Mouse (Mus musculus): ENCODE measurements around the gene Sirpa. TPM values are rescaled to one million over a fixed set of nuclear protein-coding genes. Genes with fewer than 3 reads are reported as not detected.

Gene Sirpa
- polyA plus RNA-seq, 1 experiment from 2014 or later, result 26.9 TPM

DNA sequence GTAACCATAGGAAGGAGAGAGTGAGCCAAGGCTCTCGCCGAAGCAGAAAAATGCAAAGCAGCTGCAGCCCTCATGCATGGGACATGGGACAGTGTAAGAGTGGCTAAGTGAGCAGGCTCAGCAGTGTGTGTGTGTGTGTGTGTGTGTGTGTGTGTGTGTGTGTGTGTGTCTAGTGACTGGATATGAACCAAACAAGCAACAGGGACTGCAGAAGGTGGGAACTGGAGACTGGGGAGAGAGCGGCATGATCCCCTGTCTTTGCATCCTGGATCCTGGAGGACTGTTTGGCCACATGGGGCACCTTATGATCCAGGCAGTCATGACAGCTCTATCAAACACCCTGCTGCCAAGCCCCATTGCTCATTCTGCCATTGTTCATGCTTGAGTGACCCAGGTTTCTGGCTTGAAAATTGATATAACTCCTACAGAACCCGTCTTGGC, 34.0 kb downstream of the Sirpa start:
- no peak for TF ChIP-seq EP300 (IDR thresholded peaks at IDR 0.05; ENCODE audit: low read depth)
- no peak overlapping the region for H3K4me3 ChIP-seq (ENCODE audit: low read depth, low read length)
- no peaks in the 10 kb centered on the region for H3K9me3 ChIP-seq (ENCODE audit: low read length)
- WGBS (ENCODE audit: insufficient replicate concordance), result 84% methylated on average over 4 of the region's 4 CpGs
- no peak overlapping the region for H3K27ac ChIP-seq (ENCODE audit: low read depth)
- H3K4me2 ChIP-seq (ENCODE audit: low read depth, low read length), result no peak overlapping the region
- H3K4me1 ChIP-seq (ENCODE audit: insufficient read depth), result no peaks in the 10 kb centered on the region
- ATAC-seq (no peak), DNase-seq (no peak)
- no peak overlapping the region for H3K9ac ChIP-seq (replicated peaks)
- no peaks in the 10 kb centered on the region for H3K27me3 ChIP-seq (ENCODE audit: insufficient read depth, low read length)
- H3K36me3 ChIP-seq (replicated peaks; ENCODE audit: insufficient read depth, low read length), result peaks cover 25% of the 10 kb centered on the region

DNA sequence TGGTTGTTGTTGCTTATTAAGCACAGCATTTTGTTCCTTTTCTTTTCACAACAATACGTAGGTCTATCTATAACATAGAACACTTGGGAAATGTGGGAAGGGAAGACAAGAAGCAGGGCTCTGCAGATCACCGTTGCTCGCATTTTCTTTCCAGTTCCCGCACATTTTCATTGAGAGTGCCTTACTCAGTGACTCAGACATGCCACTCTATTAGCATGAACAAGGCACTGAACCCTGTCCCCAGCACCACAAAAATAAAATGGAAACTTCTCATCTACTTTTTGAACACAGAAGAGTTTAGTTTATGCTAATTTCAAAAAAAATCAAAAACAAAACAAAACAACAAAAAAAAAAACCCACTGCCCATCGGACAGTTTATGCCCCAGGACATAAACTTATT, 34.5 kb downstream of the Sirpa start:
- ATAC-seq (no peak), DNase-seq (no peak)
- H3K36me3 ChIP-seq (replicated peaks; ENCODE audit: insufficient read depth, low read length), result peaks cover 25% of the 10 kb centered on the region
- H3K4me3 ChIP-seq (ENCODE audit: low read depth, low read length), result no peak overlapping the region
- 85% methylated on average over 5 of the region's 5 CpGs for WGBS (ENCODE audit: insufficient replicate concordance)
- H3K4me1 ChIP-seq (ENCODE audit: insufficient read depth), result no peaks in the 10 kb centered on the region
- no peak overlapping the region for H3K27ac ChIP-seq (ENCODE audit: low read depth)
- H3K27me3 ChIP-seq (ENCODE audit: insufficient read depth, low read length), result no peaks in the 10 kb centered on the region
- no peak for TF ChIP-seq CTCF (IDR thresholded peaks at IDR 0.05; ENCODE audit: low read depth)
- TF ChIP-seq EP300 (IDR thresholded peaks at IDR 0.05; ENCODE audit: low read depth), result no peak
- H3K9me3 ChIP-seq (ENCODE audit: low read length), result no peaks in the 10 kb centered on the region
- H3K9ac ChIP-seq (replicated peaks), result no peak overlapping the region
- H3K4me2 ChIP-seq (ENCODE audit: low read depth, low read length), result no peak overlapping the region

DNA sequence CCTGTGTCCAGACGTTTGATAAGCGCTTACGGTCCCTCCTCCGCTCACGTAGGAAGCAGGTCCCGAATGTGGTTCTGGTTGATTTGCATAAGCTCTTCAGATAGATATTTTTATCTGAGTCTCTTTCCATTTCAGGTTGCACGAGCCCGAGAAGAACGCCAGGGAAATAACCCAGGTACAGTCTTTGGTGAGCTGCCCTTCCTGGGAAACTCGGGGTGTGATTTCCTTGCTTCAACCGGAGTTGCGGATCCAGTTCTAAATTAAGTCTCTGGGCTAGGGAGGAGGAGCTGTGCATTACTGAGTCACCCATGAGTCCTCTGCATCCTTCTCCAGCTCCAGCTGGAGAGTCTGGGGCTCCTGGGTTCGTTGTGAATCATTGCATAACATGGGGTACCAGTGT, 35.2 kb downstream of the Sirpa start:
- TF ChIP-seq EP300 (IDR thresholded peaks at IDR 0.05; ENCODE audit: low read depth) (no peak), CTCF (IDR thresholded peaks at IDR 0.05; ENCODE audit: low read depth) (no peak)
- DNase-seq (no peak), ATAC-seq (no peak)
- Histone ChIP-seq H3K9me3 (ENCODE audit: low read length) (no peaks in the 10 kb centered on the region), H3K27ac (ENCODE audit: low read depth) (no peak overlapping the region), H3K36me3 (replicated peaks; ENCODE audit: insufficient read depth, low read length) (peaks cover 23% of the 10 kb centered on the region), H3K4me3 (ENCODE audit: low read depth, low read length) (no peak overlapping the region), H3K4me1 (ENCODE audit: insufficient read depth) (no peaks in the 10 kb centered on the region), H3K4me2 (ENCODE audit: low read depth, low read length) (no peak overlapping the region), H3K9ac (replicated peaks) (no peak overlapping the region), H3K27me3 (ENCODE audit: insufficient read depth, low read length) (no peaks in the 10 kb centered on the region)
- WGBS (ENCODE audit: insufficient replicate concordance), result 83% methylated on average over 13 of the region's 13 CpGs

GRCm38 (mm10) chr2:129628456-129629185, 36.0 kb downstream of the Sirpa start:
- TF ChIP-seq EP300 (IDR thresholded peaks at IDR 0.05; ENCODE audit: low read depth) (no peak), CTCF (IDR thresholded peaks at IDR 0.05; ENCODE audit: low read depth) (no peak)
- Histone ChIP-seq H3K36me3 (replicated peaks; ENCODE audit: insufficient read depth, low read length) (peaks cover 17% of the 10 kb centered on the region), H3K4me2 (ENCODE audit: low read depth, low read length) (no peak overlapping the region), H3K27me3 (ENCODE audit: insufficient read depth, low read length) (no peaks in the 10 kb centered on the region), H3K4me3 (ENCODE audit: low read depth, low read length) (no peak overlapping the region), H3K9ac (replicated peaks) (no peak overlapping the region), H3K4me1 (ENCODE audit: insufficient read depth) (no peaks in the 10 kb centered on the region), H3K27ac (ENCODE audit: low read depth) (no peak overlapping the region), H3K9me3 (ENCODE audit: low read length) (no peaks in the 10 kb centered on the region)
- DNase-seq (no peak), ATAC-seq (no peak)
- WGBS (ENCODE audit: insufficient replicate concordance), result 74% methylated on average over 6 of the region's 6 CpGs

DNA sequence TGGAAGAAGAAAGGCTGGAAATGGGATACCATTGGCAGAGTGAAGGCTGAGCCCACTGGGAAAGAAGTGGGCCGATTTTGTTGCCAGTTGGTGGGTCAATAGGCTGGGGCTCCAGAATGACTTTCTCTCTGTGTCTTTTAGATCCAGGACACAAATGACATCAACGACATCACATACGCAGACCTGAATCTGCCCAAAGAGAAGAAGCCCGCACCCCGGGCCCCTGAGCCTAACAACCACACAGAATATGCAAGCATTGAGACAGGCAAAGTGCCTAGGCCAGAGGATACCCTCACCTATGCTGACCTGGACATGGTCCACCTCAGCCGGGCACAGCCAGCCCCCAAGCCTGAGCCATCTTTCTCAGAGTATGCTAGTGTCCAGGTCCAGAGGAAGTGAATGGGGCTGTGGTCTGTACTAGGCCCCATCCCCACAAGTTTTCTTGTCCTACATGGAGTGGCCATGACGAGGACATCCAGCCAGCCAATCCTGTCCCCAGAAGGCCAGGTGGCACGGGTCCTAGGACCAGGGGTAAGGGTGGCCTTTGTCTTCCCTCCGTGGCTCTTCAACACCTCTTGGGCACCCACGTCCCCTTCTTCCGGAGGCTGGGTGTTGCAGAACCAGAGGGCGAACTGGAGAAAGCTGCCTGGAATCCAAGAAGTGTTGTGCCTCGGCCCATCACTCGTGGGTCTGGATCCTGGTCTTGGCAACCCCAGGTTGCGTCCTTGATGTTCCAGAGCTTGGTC, 37.3 kb downstream of the Sirpa start:
- H3K27ac ChIP-seq (ENCODE audit: low read depth), result no peak overlapping the region
- TF ChIP-seq CTCF (IDR thresholded peaks at IDR 0.05; ENCODE audit: low read depth) (no peak), EP300 (IDR thresholded peaks at IDR 0.05; ENCODE audit: low read depth) (no peak)
- H3K4me1 ChIP-seq (ENCODE audit: insufficient read depth), result 0 out of 2 replicates have a peak, but pooled peaks cover 2% of the 10 kb centered on the region
- peaks cover 12% of the 10 kb centered on the region for H3K36me3 ChIP-seq (replicated peaks; ENCODE audit: insufficient read depth, low read length)
- H3K9me3 ChIP-seq (ENCODE audit: low read length), result no peaks in the 10 kb centered on the region
- DNase-seq (no peak), ATAC-seq (no peak)
- H3K4me3 ChIP-seq (ENCODE audit: low read depth, low read length), result no peak overlapping the region
- no peak overlapping the region for H3K9ac ChIP-seq (replicated peaks)
- 83% methylated on average over 15 of the region's 15 CpGs for WGBS (ENCODE audit: insufficient replicate concordance)
- H3K4me2 ChIP-seq (ENCODE audit: low read depth, low read length), result no peak overlapping the region
- H3K27me3 ChIP-seq (ENCODE audit: insufficient read depth, low read length), result no peaks in the 10 kb centered on the region

- Histone ChIP-seq H3K27me3 (ENCODE audit: insufficient read depth, low read length) (no peaks in the 10 kb centered on the region), H3K4me1 (ENCODE audit: insufficient read depth) (0 out of 2 replicates have a peak, but pooled peaks cover 2% of the 10 kb centered on the region), H3K9ac (replicated peaks) (no peak overlapping the region), H3K27ac (ENCODE audit: low read depth) (no peak overlapping the region), H3K9me3 (ENCODE audit: low read length) (no peaks in the 10 kb centered on the region), H3K4me2 (ENCODE audit: low read depth, low read length) (no peak overlapping the region), H3K36me3 (replicated peaks; ENCODE audit: insufficient read depth, low read length) (peaks cover 12% of the 10 kb centered on the region), H3K4me3 (ENCODE audit: low read depth, low read length) (no peak overlapping the region)
- WGBS (ENCODE audit: insufficient replicate concordance), result 77% methylated on average over 3 of the region's 3 CpGs
- ATAC-seq (no peak), DNase-seq (no peak)
- TF ChIP-seq CTCF (IDR thresholded peaks at IDR 0.05; ENCODE audit: low read depth) (no peak), EP300 (IDR thresholded peaks at IDR 0.05; ENCODE audit: low read depth) (no peak)
Measured at GRCm38 (mm10) chr2:129630532-129630886, 37.9 kb downstream of the Sirpa start.

Measured in liver, postnatal 0 days (tissue).